Mouse (Mus musculus) megakaryocyte, adult 5-6 weeks (primary cell): ENCODE measurements around the gene Stx8. TPM values are rescaled to one million over a fixed set of nuclear protein-coding genes. Genes with fewer than 3 reads are reported as not detected.

Source experiments
- ATAC-seq: 2 replicates; pipeline ENCODE4 v1.8.0; 2016; ENCODE audit warnings: mild to moderate bottlenecking, inconsistent platforms; ENCODE audit not compliant: poor library complexity, severe bottlenecking
- total RNA-seq, 2 experiments: library from RNA; stranded (forward) in 1 of 2; stranded (reverse) in 1 of 2; fragments of 153-499, 151-499 nt in 1 of 2; fragments of 221-1000, 200-1000 nt in 1 of 2; gene quantifications; 2 replicates each; pipeline versions ENCODE4 v1.2.3 to v1.2.4; 2015 to 2017

Stx8 gene
- total RNA-seq, 2 experiments from 2014 or later: 23.3 to 58.9 TPM

GRCm38 (mm10) chr11:68195168-68195567 lies 229.2 kb downstream of the Stx8 start:
- no peak for ATAC-seq

GRCm38 (mm10) chr11:68195693-68196176 lies 229.7 kb downstream of the Stx8 start:
- no peak for ATAC-seq

- ATAC-seq: no peak
Observed at GRCm38 (mm10) chr11:68196566-68196965, 230.6 kb downstream of the Stx8 start.

- ATAC-seq: no peak
Observed at GRCm38 (mm10) chr11:68197471-68197870, 231.5 kb downstream of the Stx8 start.

GRCm38 (mm10) chr11:68198696-68199095 lies 232.7 kb downstream of the Stx8 start:
- ATAC-seq: no peak

GRCm38 (mm10) chr11:68199103-68199502 lies 233.1 kb downstream of the Stx8 start:
- 0 out of 2 replicates have a peak, but pooled peaks have one; percentile 26 for ATAC-seq

GRCm38 (mm10) chr11:68199801-68200423 lies 233.9 kb downstream of the Stx8 start:
- no peak for ATAC-seq

- no peak for ATAC-seq
Observed at GRCm38 (mm10) chr11:68200500-68200899, 234.5 kb downstream of the Stx8 start.

GRCm38 (mm10) chr11:68201063-68201462 lies 235.1 kb downstream of the Stx8 start:
- ATAC-seq: no peak

- ATAC-seq: no peak
Observed at GRCm38 (mm10) chr11:68201811-68202459, 235.9 kb downstream of the Stx8 start.

- no peak for ATAC-seq
Observed at GRCm38 (mm10) chr11:68202561-68202960, 236.6 kb downstream of the Stx8 start.

GRCm38 (mm10) chr11:68203658-68204315 lies 237.8 kb downstream of the Stx8 start:
- ATAC-seq: no peak

- ATAC-seq: 0 out of 2 replicates have a peak, but pooled peaks have one; percentile 15
Observed at GRCm38 (mm10) chr11:68204407-68204806, 238.4 kb downstream of the Stx8 start.

GRCm38 (mm10) chr11:68205572-68206229 lies 239.7 kb downstream of the Stx8 start:
- ATAC-seq: no peak

- ATAC-seq: no peak
Observed at GRCm38 (mm10) chr11:68208023-68208422, 242.0 kb downstream of the Stx8 start.

GRCm38 (mm10) chr11:68208582-68208981 lies 242.6 kb downstream of the Stx8 start:
- ATAC-seq: no peak

- ATAC-seq: peak; percentile 79
Observed at GRCm38 (mm10) chr11:68209506-68209905, 243.5 kb downstream of the Stx8 start.

GRCm38 (mm10) chr11:68210714-68211113 lies 244.7 kb downstream of the Stx8 start:
- no peak for ATAC-seq

- no peak for ATAC-seq
Observed at GRCm38 (mm10) chr11:68211924-68212578, 246.1 kb downstream of the Stx8 start.

GRCm38 (mm10) chr11:68213896-68214295 lies 247.9 kb downstream of the Stx8 start:
- no peak for ATAC-seq
